Mouse (Mus musculus) left cerebral cortex, adult 18-20 months (tissue): ENCODE data around the gene Ppp3r2. TPM values are rescaled to one million over a fixed set of nuclear protein-coding genes. Genes with fewer than 3 reads are reported as not detected.

Experiments
- DNase-seq, 2 experiments: peaks; one replicate each; pipeline ENCODE4 v3.0.0; 2021 to 2022; ENCODE audit warnings: low spot score in 2 of 2, mixed read lengths in 1 of 2
- long read RNA-seq, 2 experiments: library from polyadenylated mRNA; stranded (forward); transcript quantifications; one replicate each; pipeline ENCODE4 v2.0.0; 2021
- total RNA-seq, 2 experiments: library from RNA; stranded (reverse); gene quantifications; 2 replicates each; pipeline ENCODE4 v1.2.3; 2021

Ppp3r2 gene
- total RNA-seq, result under 1 TPM; 0.23 to 0.42 TPM
- long read RNA-seq, experiment 1, result 0 reads
- long read RNA-seq, experiment 2, result 0 reads

GRCm38 (mm10) chr4:49681812-49682211 lies at the start of gene Ppp3r2:
Gene Ppp3r2, minus strand, starts transcription at chr4:49682024.
- no peak for DNase-seq

- no peak for DNase-seq
These were observed 47.5 kb upstream of the Ppp3r2 start for GRCm38 (mm10) chr4:49729326-49729725.

GRCm38 (mm10) chr4:49723908-49724307 lies 42.1 kb upstream of the Ppp3r2 start:
- DNase-seq, result no peak

- DNase-seq, result no peak
These were observed 9.8 kb upstream of the Ppp3r2 start for GRCm38 (mm10) chr4:49691405-49692194.

- DNase-seq, result peak; percentile 41 to 44
These were observed 6.9 kb upstream of the Ppp3r2 start for GRCm38 (mm10) chr4:49688594-49689288.

- no peak for DNase-seq
These were observed 1.5 kb downstream of the Ppp3r2 start for GRCm38 (mm10) chr4:49680171-49680875.

GRCm38 (mm10) chr4:49676790-49677189 lies 5.0 kb downstream of the Ppp3r2 start:
- no peak for DNase-seq

- no peak for DNase-seq
These were observed 5.8 kb downstream of the Ppp3r2 start for GRCm38 (mm10) chr4:49676071-49676470.

GRCm38 (mm10) chr4:49664850-49665249 lies 17.0 kb downstream of the Ppp3r2 start:
- DNase-seq, result peak in 1 of 2 experiments; percentile 46

- DNase-seq, result no peak
These were observed 19.6 kb downstream of the Ppp3r2 start for GRCm38 (mm10) chr4:49662231-49662630.

- DNase-seq, result no peak
These were observed 20.2 kb downstream of the Ppp3r2 start for GRCm38 (mm10) chr4:49661664-49662063.

- DNase-seq, result no peak
These were observed 22.4 kb downstream of the Ppp3r2 start for GRCm38 (mm10) chr4:49659421-49659820.

- no peak for DNase-seq
These were observed 41.9 kb downstream of the Ppp3r2 start for GRCm38 (mm10) chr4:49639913-49640312.

GRCm38 (mm10) chr4:49637821-49638220 lies 44.0 kb downstream of the Ppp3r2 start:
- no peak for DNase-seq

- no peak for DNase-seq
These were observed 49.7 kb downstream of the Ppp3r2 start for GRCm38 (mm10) chr4:49632139-49632481.

- DNase-seq, result peak; percentile 96
These were observed 50.3 kb downstream of the Ppp3r2 start, which contains the start of gene Rnf20 for GRCm38 (mm10) chr4:49631319-49632138. Gene Rnf20, plus strand, starts transcription at chr4:49632006.

GRCm38 (mm10) chr4:49628941-49629340 lies 52.9 kb downstream of the Ppp3r2 start:
- DNase-seq, result no peak
